Mouse (Mus musculus): ENCODE data around the gene Wdfy3. TPM values are rescaled to one million over a fixed set of nuclear protein-coding genes. Genes with fewer than 3 reads are reported as not detected.

The Wdfy3 gene
- polyA plus RNA-seq, 1 experiment from 2014 or later, result 21.7 TPM

DNA sequence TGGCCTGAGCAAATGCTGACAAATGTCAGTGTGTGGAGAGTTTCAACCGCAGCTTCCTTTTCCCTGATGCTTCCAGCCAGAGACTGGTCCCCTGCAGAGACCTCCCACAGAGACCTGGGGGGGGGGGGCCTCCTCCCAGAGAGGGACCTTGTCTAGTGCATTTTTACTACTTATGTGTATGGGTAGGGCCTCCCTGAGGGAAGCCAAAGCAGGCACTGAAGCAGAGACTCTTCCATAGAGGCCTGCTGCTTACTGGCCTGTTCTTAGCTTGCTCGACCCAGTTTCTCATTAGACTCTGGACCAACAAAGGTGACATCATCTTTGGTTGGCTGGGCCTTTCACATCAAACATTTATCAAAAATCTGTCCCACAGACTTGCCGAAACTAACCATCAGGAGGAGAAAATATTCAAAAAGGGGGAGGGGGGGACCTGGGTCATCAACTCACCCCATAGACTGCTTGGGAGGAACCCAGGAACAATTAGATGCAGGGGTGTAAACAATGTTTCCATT lies 14.5 kb downstream of the Wdfy3 start:
- Histone ChIP-seq H3K27ac (ENCODE audit: low read depth) (no peak overlapping the region; the same call in 1 of the 2 replicates), H3K9ac (no peak overlapping the region), H3K27me3 (ENCODE audit: insufficient read depth, low read length) (no peaks in the 10 kb centered on the region), H3K36me3 (ENCODE audit: insufficient read depth) (no peaks in the 10 kb centered on the region), H3K4me2 (no peak overlapping the region), H3K4me3 (ENCODE audit: low read depth, low read length) (no peak overlapping the region), H3K9me3 (ENCODE audit: low read depth, low read length) (no peaks in the 10 kb centered on the region), H3K4me1 (ENCODE audit: insufficient read depth) (no peaks in the 10 kb centered on the region; the same call in 1 of the 2 replicates)
- DNase-seq (peak; percentile 14), ATAC-seq (ENCODE audit: insufficient read depth) (peak; percentile 52; the same call in 1 of the 2 replicates)
- 34% methylated on average over 3 of the region's 3 CpGs for WGBS
- no peak for TF ChIP-seq CTCF (IDR thresholded peaks at IDR 0.05; ENCODE audit: low read depth)

DNA sequence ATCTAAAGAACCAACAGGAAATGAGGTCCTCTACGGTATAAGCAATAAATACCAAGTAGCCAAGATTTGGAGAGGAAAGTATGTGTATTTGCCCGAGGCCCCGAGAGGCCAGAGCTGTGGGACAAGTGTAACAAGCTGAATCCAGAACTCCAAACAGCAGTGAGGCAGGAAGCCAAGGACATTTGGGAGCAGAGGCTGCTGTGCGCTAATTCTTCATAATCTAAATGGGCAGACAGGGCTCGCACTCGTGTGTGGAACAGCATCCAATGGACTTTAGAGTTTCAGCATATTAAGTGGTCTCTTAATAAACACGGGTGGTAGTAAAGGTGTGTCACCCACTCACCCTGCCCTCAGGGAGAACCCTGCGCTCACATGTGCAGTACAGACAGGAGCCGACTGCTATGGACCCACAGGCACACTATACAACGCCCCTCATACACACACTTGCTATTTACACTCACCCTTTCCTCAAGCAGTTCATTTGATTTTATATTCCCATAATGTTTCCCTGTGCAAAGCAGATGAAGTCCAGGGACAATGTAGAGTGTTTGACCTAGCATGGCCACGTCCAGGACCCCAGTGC lies 15.1 kb downstream of the Wdfy3 start:
- Histone ChIP-seq H3K27me3 (ENCODE audit: insufficient read depth, low read length) (no peaks in the 10 kb centered on the region), H3K4me2 (no peak overlapping the region), H3K4me1 (ENCODE audit: insufficient read depth) (no peaks in the 10 kb centered on the region; the same call in 1 of the 2 replicates), H3K4me3 (ENCODE audit: low read depth, low read length) (no peak overlapping the region), H3K36me3 (ENCODE audit: insufficient read depth) (no peaks in the 10 kb centered on the region), H3K27ac (ENCODE audit: low read depth) (no peak overlapping the region; the same call in 1 of the 2 replicates), H3K9ac (no peak overlapping the region), H3K9me3 (ENCODE audit: low read depth, low read length) (no peaks in the 10 kb centered on the region)
- peak; percentile 19 for DNase-seq
- 65% methylated on average over 11 of the region's 11 CpGs for WGBS
- peak; percentile 47; the same call in 1 of the 2 replicates for ATAC-seq (ENCODE audit: insufficient read depth)
- no peak for TF ChIP-seq CTCF (IDR thresholded peaks at IDR 0.05; ENCODE audit: low read depth)

DNA sequence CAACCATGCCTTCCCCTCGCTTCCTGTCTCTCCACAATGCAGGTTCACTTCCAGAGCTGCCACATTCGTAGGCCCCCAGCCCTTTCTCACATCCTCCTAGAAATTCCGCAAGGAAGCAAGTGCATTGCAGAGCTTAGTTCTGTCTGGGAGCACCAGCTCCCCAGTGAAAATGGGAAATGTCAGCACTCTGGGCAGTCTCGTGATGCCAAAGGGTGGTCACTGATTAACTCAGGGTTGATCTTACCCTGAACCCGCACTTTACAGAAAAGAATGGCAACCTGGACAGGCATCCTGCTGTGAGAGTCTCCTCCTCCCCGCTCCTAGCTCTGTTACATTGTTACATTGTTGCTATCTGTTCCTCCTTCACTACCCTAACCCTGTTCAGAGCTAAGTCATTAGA lies 16.8 kb downstream of the Wdfy3 start:
- no peaks in the 10 kb centered on the region; the same call in 1 of the 2 replicates for H3K4me1 ChIP-seq (ENCODE audit: insufficient read depth)
- DNase-seq, result no peak
- H3K27me3 ChIP-seq (ENCODE audit: insufficient read depth, low read length), result no peaks in the 10 kb centered on the region
- H3K9me3 ChIP-seq (ENCODE audit: low read depth, low read length), result no peaks in the 10 kb centered on the region
- no peak for TF ChIP-seq CTCF (IDR thresholded peaks at IDR 0.05; ENCODE audit: low read depth)
- 74% methylated on average over 6 of the region's 6 CpGs for WGBS
- ATAC-seq (ENCODE audit: insufficient read depth), result no peak
- H3K36me3 ChIP-seq (ENCODE audit: insufficient read depth), result no peaks in the 10 kb centered on the region
- H3K4me3 ChIP-seq (ENCODE audit: low read depth, low read length), result no peak overlapping the region
- H3K27ac ChIP-seq (ENCODE audit: low read depth), result no peak overlapping the region
- no peak overlapping the region for H3K9ac ChIP-seq
- H3K4me2 ChIP-seq, result no peak overlapping the region

DNA sequence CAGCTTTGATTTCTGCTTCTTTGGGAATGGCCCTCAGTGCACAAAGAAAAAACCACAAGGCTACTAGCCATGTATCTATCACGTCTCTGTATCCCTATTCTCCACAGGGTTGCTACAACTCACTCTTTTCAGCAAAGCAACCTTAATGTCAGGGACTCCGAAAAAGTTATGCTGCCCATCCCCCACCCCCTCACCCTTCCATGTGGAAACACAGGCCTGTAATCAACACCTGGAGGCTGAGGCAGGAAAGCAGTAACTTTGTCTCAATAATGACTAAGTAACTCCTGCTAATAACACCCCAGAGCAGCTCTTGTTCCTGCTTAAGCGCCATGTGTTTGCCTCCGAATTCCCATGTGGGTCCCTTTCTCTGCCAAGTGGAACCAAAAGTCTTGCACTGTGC lies 17.3 kb downstream of the Wdfy3 start:
- no peak for TF ChIP-seq CTCF (IDR thresholded peaks at IDR 0.05; ENCODE audit: low read depth)
- no peaks in the 10 kb centered on the region for H3K9me3 ChIP-seq (ENCODE audit: low read depth, low read length)
- H3K4me2 ChIP-seq, result no peak overlapping the region
- H3K36me3 ChIP-seq (ENCODE audit: insufficient read depth), result no peaks in the 10 kb centered on the region
- ATAC-seq (ENCODE audit: insufficient read depth), result no peak
- H3K27ac ChIP-seq (ENCODE audit: low read depth), result no peak overlapping the region
- H3K27me3 ChIP-seq (ENCODE audit: insufficient read depth, low read length), result no peaks in the 10 kb centered on the region
- H3K9ac ChIP-seq, result no peak overlapping the region
- 90% methylated on average over 4 of the region's 4 CpGs for WGBS
- H3K4me3 ChIP-seq (ENCODE audit: low read depth, low read length), result no peak overlapping the region
- H3K4me1 ChIP-seq (ENCODE audit: insufficient read depth), result no peaks in the 10 kb centered on the region; the same call in 1 of the 2 replicates
- DNase-seq, result no peak

DNA sequence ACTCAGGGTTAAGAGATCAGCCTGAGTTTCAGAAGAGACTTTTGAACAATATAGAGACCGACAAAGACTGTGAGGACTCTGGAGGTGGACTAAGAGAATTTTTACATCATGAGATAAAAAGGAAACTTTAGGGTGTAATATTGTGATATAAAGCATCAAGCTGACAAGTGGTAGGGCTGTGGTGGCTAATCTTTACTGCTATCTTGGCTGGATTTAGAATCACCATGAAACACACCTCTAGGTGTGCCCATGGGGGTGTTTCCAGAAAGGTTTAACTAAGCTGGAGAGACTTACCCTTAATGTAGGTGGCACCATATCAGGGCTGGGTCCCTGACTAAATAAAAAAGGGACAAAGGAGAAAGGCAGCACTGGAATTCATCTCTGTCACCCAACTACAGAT lies 19.0 kb downstream of the Wdfy3 start:
- Histone ChIP-seq H3K27ac (ENCODE audit: low read depth) (no peak overlapping the region), H3K4me3 (ENCODE audit: low read depth, low read length) (no peak overlapping the region), H3K36me3 (ENCODE audit: insufficient read depth) (no peaks in the 10 kb centered on the region), H3K4me1 (ENCODE audit: insufficient read depth) (no peaks in the 10 kb centered on the region; the same call in 1 of the 2 replicates), H3K9me3 (ENCODE audit: low read depth, low read length) (no peaks in the 10 kb centered on the region), H3K9ac (no peak overlapping the region), H3K4me2 (no peak overlapping the region), H3K27me3 (ENCODE audit: insufficient read depth, low read length) (no peaks in the 10 kb centered on the region)
- ATAC-seq (ENCODE audit: insufficient read depth) (no peak), DNase-seq (no peak)
- WGBS, result 88% methylated on average over 1 of the region's 1 CpGs
- no peak for TF ChIP-seq CTCF (IDR thresholded peaks at IDR 0.05; ENCODE audit: low read depth)

DNA sequence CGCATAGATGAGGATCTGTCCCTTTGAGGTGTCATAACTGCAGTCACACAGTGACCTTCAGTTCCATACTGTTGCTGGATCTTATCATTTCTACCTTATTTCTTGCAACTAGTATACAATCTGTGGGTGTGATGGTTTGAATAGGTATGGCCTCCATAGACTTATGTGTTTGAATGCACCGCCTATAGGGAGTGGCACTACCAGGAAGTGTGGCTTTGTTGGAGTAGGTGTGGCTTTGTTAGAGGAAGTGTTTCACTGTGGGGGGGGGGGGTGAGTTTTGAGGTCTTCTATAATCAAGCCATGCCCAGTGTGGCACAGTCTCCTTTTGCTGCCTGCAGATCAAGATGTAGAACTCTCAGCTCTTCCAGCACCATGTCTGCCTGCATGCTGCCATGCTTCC lies 21.3 kb downstream of the Wdfy3 start:
- H3K9me3 ChIP-seq (ENCODE audit: low read depth, low read length), result no peaks in the 10 kb centered on the region
- ATAC-seq (ENCODE audit: insufficient read depth) (no peak), DNase-seq (no peak)
- no peak overlapping the region for H3K9ac ChIP-seq
- H3K27me3 ChIP-seq (ENCODE audit: insufficient read depth, low read length), result no peaks in the 10 kb centered on the region
- 94% methylated on average over 2 of the region's 2 CpGs for WGBS
- H3K36me3 ChIP-seq (ENCODE audit: insufficient read depth), result 0 out of 2 replicates have a peak, but pooled peaks cover 4% of the 10 kb centered on the region
- TF ChIP-seq CTCF (IDR thresholded peaks at IDR 0.05; ENCODE audit: low read depth), result no peak
- H3K27ac ChIP-seq (ENCODE audit: low read depth), result no peak overlapping the region
- H3K4me3 ChIP-seq (ENCODE audit: low read depth, low read length), result no peak overlapping the region
- H3K4me2 ChIP-seq, result no peak overlapping the region
- H3K4me1 ChIP-seq (ENCODE audit: insufficient read depth), result no peaks in the 10 kb centered on the region

DNA sequence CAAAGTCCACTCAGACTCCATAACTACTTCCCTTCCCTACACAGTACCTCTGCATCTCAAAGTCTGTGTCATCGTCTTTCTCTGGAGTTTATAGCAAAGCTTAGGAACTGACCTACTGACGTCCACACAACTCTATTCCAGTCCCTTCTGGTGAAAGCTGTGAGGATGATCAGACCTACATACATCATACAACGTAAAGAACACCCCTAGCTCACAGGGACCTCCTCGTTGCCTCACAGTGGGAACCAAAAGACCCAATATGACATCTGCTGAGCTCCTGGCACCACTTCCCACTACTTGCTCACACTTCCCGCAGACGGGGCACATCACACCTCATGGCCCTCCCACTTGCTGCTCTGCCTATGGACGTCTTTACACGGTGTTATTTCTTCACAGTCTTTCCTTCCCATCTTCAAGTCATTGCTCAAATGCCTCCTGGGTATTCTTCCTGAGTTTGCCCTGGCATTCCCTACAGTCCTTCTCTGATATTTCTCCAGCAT lies 23.1 kb downstream of the Wdfy3 start:
- Histone ChIP-seq H3K9ac (no peak overlapping the region), H3K27me3 (ENCODE audit: insufficient read depth, low read length) (no peaks in the 10 kb centered on the region), H3K9me3 (ENCODE audit: low read depth, low read length) (no peaks in the 10 kb centered on the region), H3K27ac (ENCODE audit: low read depth) (no peak overlapping the region), H3K36me3 (ENCODE audit: insufficient read depth) (peaks cover 9% of the 10 kb centered on the region; the same call in 1 of the 2 replicates), H3K4me2 (no peak overlapping the region), H3K4me1 (ENCODE audit: insufficient read depth) (no peaks in the 10 kb centered on the region), H3K4me3 (ENCODE audit: low read depth, low read length) (no peak overlapping the region)
- DNase-seq (no peak), ATAC-seq (ENCODE audit: insufficient read depth) (no peak)
- TF ChIP-seq CTCF (IDR thresholded peaks at IDR 0.05; ENCODE audit: low read depth), result no peak
- WGBS, result 78% methylated on average over 8 of the region's 8 CpGs

Data from lung, embryonic 14.5 days (tissue).